Mouse (Mus musculus) frontal cortex, adult (tissue): ENCODE data around the gene Setd7.

ENCODE experiments used
- ATAC-seq: cut with Nextera tagmentation; 2 replicates; pipeline ENCODE4 v1.9.2; 2017; ENCODE audit warnings: mild to moderate bottlenecking, moderate library complexity, mixed read lengths; ENCODE audit not compliant: low TSS enrichment

Gene Setd7

DNA sequence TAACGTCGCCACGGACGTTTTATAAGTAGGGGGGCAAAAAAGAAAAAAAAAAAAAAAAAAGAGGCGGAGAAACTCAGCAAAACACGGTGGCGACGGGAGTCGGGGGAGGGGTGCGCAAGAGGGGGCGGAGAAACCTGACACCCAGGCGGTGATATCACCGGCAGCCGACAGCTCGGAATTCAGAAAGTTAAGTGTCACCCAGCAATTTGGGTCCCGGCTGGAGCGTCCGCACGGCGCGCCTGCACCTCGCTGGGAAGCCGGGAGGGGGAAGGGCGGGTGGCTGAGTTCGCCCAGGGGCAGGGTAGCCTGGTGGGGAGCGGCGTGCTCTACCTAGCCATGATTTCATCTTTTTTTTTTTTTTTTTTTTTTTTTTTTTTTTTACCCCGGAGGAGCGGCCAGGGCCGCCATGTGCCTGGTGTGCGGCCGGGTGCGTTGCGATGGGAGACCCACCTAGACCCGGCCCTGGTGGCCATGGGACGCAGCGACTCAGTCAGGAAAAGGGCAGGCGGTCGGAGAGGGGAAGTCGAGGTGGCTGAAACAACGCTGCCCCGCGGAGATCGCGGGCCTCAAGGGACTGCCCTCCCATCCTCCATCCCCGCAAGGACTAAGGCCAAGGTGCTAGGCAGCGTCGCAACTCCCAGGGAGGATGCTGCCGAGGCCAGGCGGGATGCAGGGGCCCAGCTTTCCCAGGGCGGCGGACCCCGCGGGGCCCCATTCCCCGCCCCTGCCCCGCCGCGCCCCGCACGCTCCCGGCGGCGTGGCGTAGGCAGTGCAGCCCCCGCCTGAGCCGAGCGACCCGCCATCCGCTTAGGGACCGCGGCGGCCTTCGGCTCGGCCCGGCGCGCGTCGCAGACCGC lies 857 bp downstream of the Setd7 start:
- ATAC-seq = peak; percentile 18

DNA sequence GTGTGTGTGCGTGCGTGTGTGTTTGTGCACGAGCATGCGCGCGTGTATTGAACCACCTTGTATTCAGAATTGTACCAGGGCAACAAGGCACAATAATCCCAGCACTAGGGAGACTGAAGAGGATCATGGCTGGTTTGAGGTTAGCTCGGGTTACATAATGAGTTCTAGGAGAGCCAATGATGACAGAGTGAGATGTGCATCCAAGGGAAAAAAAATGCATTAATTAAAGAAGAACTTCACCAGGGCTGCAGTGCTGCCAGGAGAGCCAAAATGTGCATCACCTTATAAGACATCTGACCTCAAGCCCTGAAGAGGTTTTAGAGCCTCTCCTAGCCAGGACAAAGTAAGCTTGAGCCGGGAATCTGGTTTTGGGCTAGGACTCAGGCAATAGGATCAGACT lies 5.1 kb downstream of the Setd7 start:
- no peak for ATAC-seq

DNA sequence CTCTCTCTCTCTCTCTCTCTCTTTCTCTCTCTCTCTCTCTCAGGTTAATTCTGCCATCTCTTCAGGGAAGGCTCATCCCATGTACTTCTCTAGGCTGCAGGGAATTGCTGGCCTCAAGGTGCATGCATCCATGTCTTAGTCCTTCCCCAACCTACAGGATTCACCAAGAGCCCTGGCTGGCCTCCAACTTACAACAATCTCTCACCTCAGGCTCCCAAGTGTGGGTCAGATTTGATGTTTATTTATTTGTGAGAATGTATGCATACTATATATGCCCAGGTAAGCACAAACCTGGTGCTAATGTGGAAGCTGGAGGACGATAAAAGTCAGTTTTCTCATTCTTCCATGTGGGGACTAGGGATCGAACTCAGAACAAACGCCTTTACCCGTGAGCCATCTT lies 5.8 kb downstream of the Setd7 start:
- no peak for ATAC-seq

DNA sequence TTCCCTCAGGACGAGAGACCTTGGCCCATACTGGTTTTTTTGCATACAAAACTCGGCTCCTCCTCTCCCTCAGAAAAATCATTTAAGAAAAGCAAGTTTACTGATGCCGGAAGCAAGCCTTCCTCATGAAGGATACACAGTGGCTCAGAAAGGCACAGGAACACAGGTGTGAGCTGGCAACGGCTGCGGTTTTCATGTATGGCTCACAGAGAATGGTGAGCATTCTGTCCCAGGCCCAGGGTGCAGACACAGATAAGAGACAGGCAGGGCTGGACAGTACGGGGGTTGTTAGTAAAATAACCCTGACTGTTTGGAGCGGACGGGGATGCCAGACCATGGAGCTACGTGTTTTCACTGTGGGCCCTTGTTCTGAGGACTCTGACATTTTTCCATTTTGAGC lies 6.6 kb downstream of the Setd7 start:
- ATAC-seq = no peak

DNA sequence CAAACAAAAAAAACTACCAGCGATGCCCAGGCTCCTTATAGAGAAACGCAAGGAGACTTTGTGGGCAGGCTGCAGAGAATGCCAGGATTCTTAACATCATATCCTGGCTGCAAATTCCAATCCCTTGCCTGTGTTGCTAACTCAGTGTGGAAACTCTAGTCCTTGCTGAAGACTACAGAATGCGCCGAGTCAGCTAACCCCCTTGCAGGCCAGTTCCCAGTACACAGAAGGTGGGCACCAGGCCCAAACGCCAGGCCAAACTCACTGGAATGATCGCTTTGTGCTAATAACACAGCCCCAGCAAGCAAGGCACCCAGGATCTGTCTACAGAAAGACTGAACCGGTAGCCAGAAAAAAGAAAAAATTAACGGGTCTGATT lies 7.2 kb downstream of the Setd7 start:
- peak; percentile 76 for ATAC-seq

DNA sequence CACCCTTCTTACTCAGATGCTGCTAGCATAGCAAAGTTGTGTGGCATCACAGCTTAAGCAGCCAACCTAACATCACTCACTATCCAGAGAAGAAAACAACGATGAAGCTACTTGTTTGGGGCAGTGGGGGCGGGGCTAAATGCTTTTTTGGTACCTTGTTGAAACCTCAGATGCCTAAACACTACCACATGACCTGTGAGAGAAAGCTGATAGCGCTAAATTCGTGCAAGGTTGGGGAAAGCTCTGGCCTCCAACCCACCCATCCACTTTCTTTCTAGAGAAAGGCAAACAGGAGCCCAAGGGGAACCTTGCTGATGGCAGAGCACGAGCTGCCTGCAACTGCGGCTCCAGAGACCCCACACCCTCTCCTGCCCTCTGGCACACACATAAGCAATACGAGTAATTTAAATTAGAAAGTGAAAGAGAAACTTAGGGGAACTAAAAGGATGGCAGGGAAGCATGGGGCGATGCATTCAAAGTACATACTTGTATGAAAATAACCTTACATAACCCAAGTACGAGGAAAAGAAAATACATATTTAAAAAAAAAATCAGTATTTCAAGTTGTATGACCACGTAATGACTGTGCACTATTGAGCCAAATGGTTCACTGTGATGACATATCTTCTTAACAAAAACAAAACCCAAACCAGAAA lies 7.7 kb downstream of the Setd7 start:
- no peak for ATAC-seq

DNA sequence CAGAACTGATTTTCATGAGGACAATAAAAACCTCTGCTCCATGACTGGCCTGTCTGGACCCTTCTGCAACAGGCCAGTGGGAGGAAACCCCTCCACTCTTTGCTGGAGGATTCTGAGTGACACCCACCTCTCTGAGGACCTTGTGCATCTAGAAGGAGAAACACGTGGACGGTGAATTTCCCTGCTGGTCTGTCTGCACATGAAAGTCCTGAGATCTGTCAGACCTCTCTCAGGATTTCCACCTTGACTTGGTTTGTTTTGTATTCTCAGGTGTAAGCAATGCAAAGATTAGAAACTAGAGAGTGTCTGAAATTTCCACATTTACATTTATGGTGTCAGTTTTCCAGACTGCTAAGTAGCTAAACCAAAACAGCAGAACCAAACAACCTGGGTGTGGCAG lies 8.5 kb downstream of the Setd7 start:
- no peak for ATAC-seq

DNA sequence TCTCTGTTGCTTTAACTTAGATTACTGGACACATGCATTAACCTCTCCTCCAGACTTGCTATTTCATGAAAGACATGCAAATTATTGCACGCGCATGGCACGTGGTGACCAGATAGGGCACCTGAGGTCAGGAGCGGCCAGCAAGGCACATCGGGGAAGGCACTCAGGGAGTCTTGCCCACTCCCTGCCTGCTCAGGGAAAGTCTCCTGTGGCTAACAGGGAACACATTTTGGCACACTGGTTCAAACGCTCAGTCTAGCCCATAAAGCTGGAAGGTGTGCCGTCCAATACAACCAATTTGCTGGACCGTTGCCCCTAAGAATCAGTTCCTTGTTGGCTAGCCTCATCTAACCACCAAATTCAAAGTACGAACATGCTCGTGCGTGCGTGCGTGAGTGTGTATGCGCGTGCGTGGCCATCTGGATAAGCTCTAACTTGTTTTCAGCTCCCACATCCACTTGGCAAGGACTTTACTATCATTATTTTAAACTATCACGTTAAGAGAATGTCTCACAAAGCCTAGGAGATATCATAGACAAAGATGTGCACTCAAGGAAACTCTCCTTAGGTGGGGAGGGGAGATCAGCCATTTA lies 11.6 kb downstream of the Setd7 start:
- no peak for ATAC-seq

DNA sequence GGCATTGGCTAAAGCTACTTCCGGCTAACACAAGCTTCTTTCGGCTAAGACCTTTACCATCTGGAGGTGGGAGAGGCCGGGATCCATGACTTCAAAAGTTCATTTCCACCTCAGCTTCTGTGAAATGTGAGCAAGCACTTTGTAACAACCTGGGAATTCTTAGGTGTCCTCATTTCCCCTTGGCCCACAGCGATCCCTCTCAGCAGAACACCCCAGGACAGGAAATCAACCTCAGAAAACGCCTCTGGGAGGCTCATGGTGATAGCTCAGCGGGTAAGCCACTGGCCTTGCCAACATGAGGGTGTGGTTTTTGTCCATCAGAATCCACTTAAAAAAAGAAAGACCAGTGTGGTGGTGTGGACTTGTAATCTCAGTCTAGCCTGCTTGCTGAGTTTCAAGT lies 13.1 kb downstream of the Setd7 start:
- no peak for ATAC-seq

DNA sequence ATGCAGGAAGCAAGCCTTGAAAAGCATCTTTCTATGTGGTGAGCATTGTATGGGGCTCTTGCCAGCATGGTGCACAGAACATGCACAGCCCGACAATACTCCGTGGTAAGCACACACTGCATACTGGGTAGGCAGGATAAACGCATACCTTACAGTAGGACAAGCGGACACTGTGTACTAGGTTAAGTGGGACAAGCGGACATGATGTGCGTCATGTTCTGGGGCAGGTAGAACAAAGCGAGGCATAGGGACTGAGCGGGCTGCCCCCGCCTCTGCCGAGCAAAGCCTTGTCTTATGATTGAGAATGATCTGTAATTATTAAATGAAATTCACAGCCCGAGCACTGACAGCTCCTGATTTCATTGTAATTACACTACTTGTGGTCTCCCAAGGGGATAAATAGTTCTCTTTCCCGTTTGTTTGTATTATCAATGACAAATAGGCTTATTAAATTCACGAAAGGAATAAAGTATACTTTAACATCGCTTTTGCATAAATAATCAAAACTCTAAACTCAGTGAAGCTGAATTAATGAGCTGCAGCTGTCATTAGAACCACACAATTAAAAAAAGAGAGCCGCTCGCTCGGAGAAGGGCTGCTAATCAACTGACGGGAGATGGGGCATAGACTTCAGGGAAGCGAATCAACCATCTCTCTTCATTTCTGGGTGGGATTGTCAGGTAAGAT lies 16.1 kb downstream of the Setd7 start:
- ATAC-seq = no peak

DNA sequence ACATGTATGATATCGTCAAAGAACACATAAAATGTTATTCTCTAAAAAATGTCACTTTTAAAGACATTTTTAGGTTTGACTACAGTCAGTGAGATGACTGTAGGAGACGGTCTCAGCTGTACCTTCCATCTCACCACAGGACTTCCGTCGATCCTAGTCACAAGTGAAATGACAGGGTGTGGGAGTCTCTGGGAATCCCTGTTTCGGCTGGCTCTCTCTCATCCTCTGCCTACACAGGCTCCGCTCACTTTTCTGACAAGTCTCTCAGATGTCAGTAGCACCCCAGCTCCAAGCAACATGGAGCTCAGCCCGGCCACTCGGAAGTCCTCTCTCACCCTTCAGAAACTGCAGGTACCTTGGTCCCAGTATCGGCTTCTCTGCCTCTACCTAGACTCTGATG lies 20.0 kb downstream of the Setd7 start:
- peak; percentile 69 for ATAC-seq

DNA sequence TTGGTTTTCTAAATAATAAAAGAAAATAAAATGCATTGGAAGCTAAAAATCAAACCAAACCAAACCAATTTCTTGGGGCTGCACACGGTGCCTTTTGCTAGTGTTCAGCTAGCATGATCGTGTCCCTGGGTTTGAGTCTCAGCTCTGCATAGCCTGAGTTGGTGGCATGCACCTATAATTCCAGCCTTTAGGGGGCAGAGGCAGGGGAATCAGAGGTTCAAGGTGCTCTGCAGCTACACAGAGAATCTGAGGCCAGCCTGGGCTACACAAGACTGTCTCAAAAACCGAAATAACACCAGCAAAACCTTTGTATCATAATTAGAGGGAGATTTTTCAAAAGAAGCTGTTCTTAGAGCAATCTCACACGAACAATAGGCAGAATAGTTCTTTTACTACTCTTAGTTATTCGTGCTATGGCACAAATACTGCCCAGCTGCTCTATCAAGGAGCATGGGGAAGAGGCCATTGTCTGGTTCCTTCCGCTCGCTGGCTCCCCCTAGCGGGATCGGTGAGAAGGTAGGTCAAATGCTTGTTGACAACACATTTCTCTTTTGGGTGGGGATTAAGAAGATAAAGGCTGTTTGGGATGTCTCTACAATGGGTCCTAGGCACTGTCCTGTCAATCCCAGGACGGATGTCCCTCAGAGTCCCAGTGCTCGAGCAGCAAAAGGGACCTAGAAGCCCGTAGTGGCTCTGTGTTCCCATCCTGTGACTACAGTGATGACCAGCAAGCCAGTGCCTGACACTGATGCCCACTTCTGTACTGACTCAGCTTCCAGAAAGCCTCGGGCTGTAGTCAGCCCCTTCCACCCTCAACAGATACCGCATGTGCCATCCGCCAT lies 20.9 kb downstream of the Setd7 start:
- ATAC-seq = peak; percentile 71

DNA sequence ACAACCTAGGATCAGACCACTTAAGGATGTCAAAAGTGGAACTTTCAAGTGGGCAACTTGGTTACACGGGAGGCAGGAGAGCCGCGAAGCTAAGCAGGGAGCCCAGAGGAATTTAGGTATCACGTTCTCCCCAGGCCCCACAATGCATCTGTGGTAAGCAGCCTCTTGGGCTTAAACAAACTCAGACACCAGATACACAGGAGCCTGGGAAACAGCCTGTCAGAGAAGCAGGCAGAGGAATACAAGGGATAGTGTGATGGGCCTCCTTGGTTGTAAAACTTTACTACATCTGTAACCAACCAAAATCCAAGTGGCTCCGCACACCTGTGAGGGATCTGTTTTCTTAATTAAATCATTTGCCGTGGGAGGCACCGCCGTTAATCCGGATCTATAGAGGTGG lies 26.7 kb downstream of the Setd7 start:
- ATAC-seq = no peak

DNA sequence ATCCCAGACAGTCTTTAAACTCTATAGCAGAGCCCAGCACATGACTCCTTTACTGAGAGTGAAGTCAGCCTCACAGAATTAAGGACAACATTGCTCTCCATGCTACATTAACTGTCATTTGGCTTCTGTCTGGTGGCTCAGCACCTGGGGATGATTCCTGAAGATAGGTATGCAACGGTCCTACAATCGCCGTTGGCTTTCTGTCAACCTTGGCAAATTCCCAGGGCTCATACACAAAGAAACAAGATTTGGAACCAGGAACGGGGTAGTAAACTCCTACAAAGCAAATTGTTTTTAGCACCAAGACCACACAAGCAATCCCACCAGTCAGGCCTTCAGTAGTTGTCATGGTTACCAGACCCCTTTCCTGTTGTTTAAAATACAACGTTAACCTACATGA lies 27.1 kb downstream of the Setd7 start:
- ATAC-seq = no peak

DNA sequence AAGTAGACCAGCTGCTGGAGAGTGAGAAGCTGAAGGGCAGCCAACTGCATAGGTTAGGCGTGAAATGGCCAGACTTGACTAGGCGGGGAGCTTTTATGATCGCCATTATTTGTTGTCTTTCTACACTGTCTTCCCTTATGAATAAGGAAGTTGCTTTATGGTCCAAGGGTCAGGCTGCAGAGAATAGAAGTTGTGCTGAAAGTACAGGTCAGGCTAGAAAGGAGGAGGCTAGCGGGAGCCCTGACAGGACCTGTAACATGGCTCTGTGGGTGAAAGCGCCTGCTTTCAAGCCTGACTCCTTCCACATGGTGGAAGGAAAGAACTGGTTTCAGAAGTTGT lies 28.4 kb downstream of the Setd7 start:
- ATAC-seq = no peak

DNA sequence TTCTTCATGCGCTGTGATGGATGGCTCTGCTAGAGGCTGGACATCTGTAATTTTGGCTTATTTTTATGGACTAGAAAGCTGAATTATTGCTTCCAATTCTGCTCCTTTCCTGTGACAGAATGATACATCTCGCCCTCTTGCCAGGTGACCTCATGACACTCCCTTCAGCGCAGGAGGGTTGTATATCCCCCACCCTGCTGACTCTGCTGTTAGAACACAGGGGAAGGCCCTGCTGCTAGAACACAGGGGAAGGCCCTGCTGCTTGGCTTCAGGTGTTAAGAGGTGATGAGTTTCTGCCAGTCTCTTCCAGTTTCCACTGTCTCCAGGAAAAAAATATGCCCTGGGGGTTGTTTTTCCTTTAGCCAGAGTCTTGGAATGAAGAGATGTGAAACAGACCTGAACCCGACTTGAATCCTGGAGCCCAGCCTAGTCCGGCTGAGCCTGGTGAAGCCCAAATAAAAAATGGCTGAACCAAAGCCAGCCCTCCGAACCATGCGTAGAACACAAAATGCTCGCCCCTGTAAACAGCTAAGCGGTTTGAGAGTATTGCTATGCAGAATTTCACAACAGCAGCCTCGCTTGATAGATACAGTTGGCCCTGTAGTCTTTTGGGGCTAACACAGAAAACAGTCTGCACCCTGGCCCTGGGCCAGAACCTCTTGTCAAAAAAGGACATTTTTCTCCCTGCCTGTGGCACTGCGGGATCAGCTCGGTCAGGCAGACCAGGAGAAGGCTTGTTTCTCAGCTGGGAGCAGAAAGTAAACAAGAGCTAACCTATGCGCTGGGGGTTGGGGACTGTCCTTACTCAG lies 29.0 kb downstream of the Setd7 start:
- ATAC-seq = no peak

DNA sequence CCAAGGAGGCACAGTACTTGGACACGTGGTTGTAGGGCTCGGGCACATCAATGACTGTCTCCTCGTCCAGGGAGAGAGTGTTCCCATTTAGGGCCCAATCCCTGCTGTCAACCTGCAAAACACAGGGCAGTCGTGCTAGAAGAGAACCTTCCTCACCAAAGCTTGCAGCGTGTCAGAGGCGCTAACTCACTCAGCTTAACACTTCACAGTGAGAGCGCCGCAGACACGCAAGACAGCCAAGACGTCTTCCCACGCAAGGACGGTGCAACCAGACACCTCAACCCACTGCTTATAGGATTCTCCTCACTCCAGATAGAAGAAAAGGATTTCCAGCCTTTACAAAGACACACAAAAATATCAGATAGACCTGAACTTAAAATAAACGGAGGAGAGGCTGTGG lies 33.8 kb downstream of the Setd7 start:
- peak; percentile 95 for ATAC-seq

DNA sequence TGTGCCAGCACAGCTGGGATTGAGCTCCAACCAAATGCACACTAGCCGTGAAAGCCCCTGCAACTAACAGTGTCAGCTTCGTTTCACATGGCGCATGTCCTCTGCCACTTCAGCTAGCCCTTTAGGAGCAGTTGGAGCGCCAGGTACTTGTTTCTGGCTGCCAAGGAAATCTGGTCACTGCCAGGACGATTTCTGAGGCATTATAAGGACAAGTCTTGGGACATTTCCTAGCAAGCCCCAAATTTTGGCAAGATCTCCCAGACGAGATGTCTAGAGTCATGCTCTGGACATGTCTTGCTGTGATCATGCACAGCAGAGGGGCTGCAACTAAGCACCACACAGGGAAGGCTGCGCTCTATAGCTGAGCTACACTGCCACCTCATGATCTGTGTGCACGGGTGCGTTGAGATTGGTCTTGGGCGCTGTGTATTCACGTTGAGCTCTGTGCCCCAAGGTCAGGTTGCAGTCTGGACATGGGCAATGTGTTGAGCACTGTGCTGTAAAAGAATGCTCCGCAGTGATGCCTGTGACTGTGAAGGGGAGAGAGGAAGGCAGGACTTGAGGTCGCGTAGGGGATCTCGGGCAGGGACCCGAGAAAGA lies 35.4 kb downstream of the Setd7 start:
- no peak for ATAC-seq

DNA sequence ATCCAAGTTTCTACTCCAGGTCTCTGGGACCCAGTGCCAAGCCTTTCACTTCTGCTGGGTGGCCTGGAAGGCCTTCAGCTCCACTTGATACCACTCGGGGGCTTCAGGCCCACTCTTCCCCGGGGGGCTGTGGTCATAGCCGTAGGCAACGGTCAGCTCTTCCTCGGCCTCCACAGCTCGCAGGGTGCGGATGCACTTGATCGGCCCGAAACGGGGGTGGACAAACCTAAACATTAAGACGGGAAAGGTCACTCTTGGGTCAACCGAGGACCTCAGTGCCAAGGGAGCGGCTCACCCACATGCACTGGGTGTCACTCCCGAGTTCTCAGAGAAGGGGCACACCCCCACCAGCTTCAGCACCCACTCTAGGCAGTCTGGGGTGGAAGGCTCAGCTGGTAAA lies 39.4 kb downstream of the Setd7 start:
- no peak for ATAC-seq

DNA sequence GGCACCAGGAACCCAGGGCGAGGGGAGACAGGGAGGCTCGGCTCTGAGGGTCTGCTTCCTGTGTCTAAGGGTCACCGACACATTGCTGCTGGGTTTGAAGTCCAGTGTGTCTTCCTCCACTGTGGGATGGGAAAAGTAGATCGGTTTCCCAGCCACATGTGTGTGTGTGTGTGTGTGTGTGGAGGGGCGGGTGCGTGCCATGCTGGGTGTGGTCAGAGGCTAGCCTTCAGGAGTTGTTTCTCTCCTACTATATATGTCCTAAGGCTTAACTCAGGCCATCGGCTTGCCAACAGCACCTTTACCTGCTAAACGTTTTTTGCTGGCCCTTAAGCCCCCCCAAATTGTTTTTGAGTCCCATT lies 41.9 kb downstream of the Setd7 start:
- ATAC-seq = no peak
